10 mouse cellular contexts compared by ENCODE assay signal in genomic region chr8:86273811-86274210, GRCm38 (mm10).
DNase-seq lines count a peak whose midpoint lies in the region; ATAC-seq and TF ChIP-seq lines count a peak whose summit lies in the region.
"Had no signal": no experiment of that assay in that cellular context is flagged by ENCODE, and none has a peak within 500 bp of the region (broad histone marks: within the 10 kb centered on the region; RNA-seq: fewer than 3 reads in every experiment).

No protein-coding gene starts in this region.

- ATAC-seq in kidney, postnatal 0 days (replicated peaks; ENCODE audit: low FRiP score, low read depth): no peak
- no peak for ATAC-seq in intestine, embryonic 16.5 days

- no peak for TF ChIP-seq POLR2A in olfactory bulb, adult 2 months (IDR thresholded peaks at IDR 0.05; ENCODE audit: insufficient read depth, low read depth, low read length)

- H3K36me3 ChIP-seq in kidney, postnatal 0 days (ENCODE audit: insufficient read depth, low read length): no peaks in the 10 kb centered on the region
- H3K36me3 ChIP-seq in intestine, embryonic 16.5 days (ENCODE audit: control insufficient read depth, insufficient read depth, low read length): no peaks in the 10 kb centered on the region

- no peak overlapping the region for H3K4me2 ChIP-seq in kidney, postnatal 0 days (ENCODE audit: low read length)
- no peak overlapping the region for H3K4me2 ChIP-seq in intestine, embryonic 16.5 days (ENCODE audit: low read depth, low read length)

- H3K9me3 ChIP-seq in kidney, postnatal 0 days (replicated peaks; ENCODE audit: low read length): no peaks in the 10 kb centered on the region
- no peaks in the 10 kb centered on the region for H3K9me3 ChIP-seq in intestine, embryonic 16.5 days (ENCODE audit: control insufficient read depth, low read length)

- no peak overlapping the region for H3K4me3 ChIP-seq in kidney, postnatal 0 days (replicated peaks; ENCODE audit: low read depth, low read length)
- no peak overlapping the region for H3K4me3 ChIP-seq in olfactory bulb, adult 2 months (ENCODE audit: insufficient read depth, low read depth, low read length)
- no peak overlapping the region for H3K4me3 ChIP-seq in intestine, embryonic 16.5 days (ENCODE audit: low read length)

- H3K27ac ChIP-seq in kidney, postnatal 0 days: no peak overlapping the region
- H3K27ac ChIP-seq in olfactory bulb, adult 2 months (ENCODE audit: insufficient read depth, low read depth, low read length): peak overlapping the region; percentile 79
- H3K27ac ChIP-seq in intestine, embryonic 16.5 days (ENCODE audit: low read length): no peak overlapping the region
- H3K27ac ChIP-seq: stomach, postnatal 0 days had no signal

- peak; percentile 46 for DNase-seq in kidney, postnatal 0 days (ENCODE audit: low spot score)
- no peak for DNase-seq in kidney, adult 18-20 months
- peak; percentile 53 to 75 for DNase-seq in frontal cortex, adult 2 months (ENCODE audit: extremely low spot score in 1 of 2, low spot score in 1 of 2)
- DNase-seq in left cerebral cortex, postnatal 25 days (ENCODE audit: low spot score in 2 of 2): peak; percentile 57 to 87
- DNase-seq in adrenal gland, postnatal 14 days: no peak
- no peak for DNase-seq in gastrocnemius, postnatal 4 days (ENCODE audit: low spot score in 2 of 2)
- DNase-seq: kidney, adult 11 months had no signal

- no peak overlapping the region for H3K9ac ChIP-seq in kidney, postnatal 0 days (ENCODE audit: low read depth, low read length)
- no peak overlapping the region for H3K9ac ChIP-seq in intestine, embryonic 16.5 days (ENCODE audit: low read depth, low read length)

- intact Hi-C loops in left cerebral cortex, postnatal 25 days (cut with DNase I): loop anchor here (10.0 kb wide), 1 partner anchor 429 kb away; the partner anchor contains the start of genes Itfg1 and Phkb

- no peaks in the 10 kb centered on the region for H3K27me3 ChIP-seq in kidney, postnatal 0 days (ENCODE audit: insufficient read depth, low read length)
- H3K27me3 ChIP-seq in intestine, embryonic 16.5 days (replicated peaks; ENCODE audit: control insufficient read depth, insufficient read depth, low read length): no peaks in the 10 kb centered on the region

- TF ChIP-seq CTCF in kidney, postnatal 0 days (IDR thresholded peaks at IDR 0.05; ENCODE audit: low read depth): no peak
- TF ChIP-seq CTCF in olfactory bulb, adult 2 months (IDR thresholded peaks at IDR 0.05; ENCODE audit: insufficient read depth, low read depth, low read length): no peak

- H3K4me1 ChIP-seq in kidney, postnatal 0 days (replicated peaks; ENCODE audit: insufficient read depth, low read length): no peaks in the 10 kb centered on the region
- peaks cover 20% of the 10 kb centered on the region for H3K4me1 ChIP-seq in olfactory bulb, adult 2 months (ENCODE audit: control insufficient read depth, insufficient read depth, low read length)
- H3K4me1 ChIP-seq in intestine, embryonic 16.5 days (ENCODE audit: control insufficient read depth, insufficient read depth, low read length): no peaks in the 10 kb centered on the region

- WGBS in kidney, postnatal 0 days: 20% methylated on average over 3 of the region's 3 CpGs
- 14% methylated on average over 3 of the region's 3 CpGs for WGBS in olfactory bulb, adult 2 months
- WGBS in intestine, embryonic 16.5 days: 50% methylated on average over 3 of the region's 3 CpGs

Comparison
In these comparisons a context has a peak if more than half of its experiments do, and no peak if none do; other contexts are left out.
1. DNase-seq: peak in kidney, postnatal 0 days (single experiment), frontal cortex, adult 2 months (2 of 2) and left cerebral cortex, postnatal 25 days (2 of 2); none in kidney, adult 18-20 months (single experiment), adrenal gland, postnatal 14 days (single experiment) and gastrocnemius, postnatal 4 days (0 of 2).